Mouse (Mus musculus) megakaryocyte, embryonic 14.5 days (primary cell): ENCODE data around the gene 2010111I01Rik.

Experiments
- FLI1 ChIP-seq: IDR thresholded peaks from 2 replicates; pipeline ENCODE4 v1.6.1; 2012; ENCODE audit warnings: low read length, inconsistent platforms, mixed read lengths
- GATA1 ChIP-seq: IDR thresholded peaks from 3 replicates; pipeline ENCODE4 v1.6.1; 2012; ENCODE audit warnings: mixed read lengths, low read length, inconsistent platforms, borderline replicate concordance

- TF ChIP-seq GATA1 (no peak), FLI1 (no peak)
These were observed 101.9 kb downstream of the 2010111I01Rik start for GRCm38 (mm10) chr13:63066607-63067006.
